Mouse (Mus musculus) embryonic facial prominence, embryonic 10.5 days (tissue): ENCODE results near the gene Gm11060. TPM values are rescaled to one million over a fixed set of nuclear protein-coding genes. Genes with fewer than 3 reads are reported as not detected.

Experiments
- DNase-seq: peaks from one replicate; pipeline ENCODE4 v3.0.0-alpha.2; 2017; ENCODE audit warnings: low spot score
- H3K27ac ChIP-seq: fragments of 300-500 bp; sonication (generic); replicated peaks from 2 replicates; pipeline ENCODE4 v1.5.1; 2016; ENCODE audit warnings: mild to moderate bottlenecking
- H3K27me3 ChIP-seq: fragments of 300-500 bp; sonication (generic); replicated peaks from 2 replicates; pipeline ENCODE4 v1.6.1; 2016; ENCODE audit warnings: low read depth, mild to moderate bottlenecking; ENCODE audit not compliant: poor library complexity, severe bottlenecking
- H3K36me3 ChIP-seq: fragments of 300-500 bp; sonication (generic); replicated peaks from 2 replicates; pipeline ENCODE4 v1.6.1; 2016; ENCODE audit warnings: mild to moderate bottlenecking, moderate library complexity
- H3K4me1 ChIP-seq: fragments of 300-500 bp; sonication (generic); 2 replicates; pipeline ENCODE4 v1.6.1; 2016
- H3K4me3 ChIP-seq: fragments of 300-500 bp; sonication (generic); 2 replicates; pipeline ENCODE4 v1.5.1; 2016; ENCODE audit warnings: mild to moderate bottlenecking, moderate library complexity
- H3K9me3 ChIP-seq: fragments of 300-500 bp; sonication (generic); 2 replicates; pipeline ENCODE4 v1.6.1; 2016; ENCODE audit warnings: mild to moderate bottlenecking
- WGBS: fragments of 180-500 bp; shearing (Covaris S2); methylation state at CpG from one replicate; pipeline ENCODE4 v1.1.7; 2016; 5-methylcytosine and 5-hydroxymethylcytosine counted together
- polyA plus RNA-seq: library from polyadenylated mRNA; unstranded; fragments of >200 nt; fragmentation: Nextera tagmentation; extraction: Ambion mirVana; gene quantifications from 2 replicates; pipeline ENCODE4 v1.2.1, GENCODE M21; 2016

Gm11060 gene
- polyA plus RNA-seq, 1 experiment from 2014 or later, result not detected

GRCm38 (mm10) chr2:105131811-105132100 lies 39.9 kb downstream of the Gm11060 start:
- no peak overlapping the region for H3K4me3 ChIP-seq
- no peaks in the 10 kb centered on the region for H3K9me3 ChIP-seq
- peak; percentile 30 for DNase-seq
- H3K27me3 ChIP-seq, result peaks cover 100% of the 10 kb centered on the region
- H3K36me3 ChIP-seq, result no peaks in the 10 kb centered on the region
- 4% methylated on average over 2 of the region's 2 CpGs for WGBS
- peaks cover 28% of the 10 kb centered on the region for H3K4me1 ChIP-seq
- H3K27ac ChIP-seq, result no peak overlapping the region

GRCm38 (mm10) chr2:105132300-105132699 lies 40.5 kb downstream of the Gm11060 start:
- H3K27me3 ChIP-seq, result peaks cover 100% of the 10 kb centered on the region
- no peak overlapping the region for H3K27ac ChIP-seq
- no peaks in the 10 kb centered on the region for H3K36me3 ChIP-seq
- WGBS, result under 1% methylated on average over 17 of the region's 17 CpGs
- peaks cover 22% of the 10 kb centered on the region for H3K4me1 ChIP-seq
- H3K9me3 ChIP-seq, result no peaks in the 10 kb centered on the region
- DNase-seq, result peak; percentile 51
- no peak overlapping the region for H3K4me3 ChIP-seq

GRCm38 (mm10) chr2:105132933-105133795 lies 41.3 kb downstream of the Gm11060 start:
- peaks cover 100% of the 10 kb centered on the region for H3K27me3 ChIP-seq
- H3K27ac ChIP-seq, result no peak overlapping the region
- WGBS, result under 1% methylated on average over 43 of the region's 43 CpGs
- H3K4me3 ChIP-seq, result no peak overlapping the region
- no peaks in the 10 kb centered on the region for H3K9me3 ChIP-seq
- H3K4me1 ChIP-seq, result peaks cover 19% of the 10 kb centered on the region
- peak; percentile 58 for DNase-seq
- no peaks in the 10 kb centered on the region for H3K36me3 ChIP-seq

- no peaks in the 10 kb centered on the region for H3K9me3 ChIP-seq
- DNase-seq, result peak; percentile 39
- peaks cover 100% of the 10 kb centered on the region for H3K27me3 ChIP-seq
- under 1% methylated on average over 19 of the region's 19 CpGs for WGBS
- H3K4me1 ChIP-seq, result peaks cover 19% of the 10 kb centered on the region
- H3K4me3 ChIP-seq, result no peak overlapping the region
- H3K36me3 ChIP-seq, result no peaks in the 10 kb centered on the region
- no peak overlapping the region for H3K27ac ChIP-seq
These were observed 42.5 kb downstream of the Gm11060 start for GRCm38 (mm10) chr2:105134296-105134695.

GRCm38 (mm10) chr2:105139471-105139870 lies 47.7 kb downstream of the Gm11060 start:
- Histone ChIP-seq H3K9me3 (no peaks in the 10 kb centered on the region), H3K27me3 (peaks cover 78% of the 10 kb centered on the region), H3K36me3 (no peaks in the 10 kb centered on the region), H3K27ac (no peak overlapping the region), H3K4me3 (no peak overlapping the region), H3K4me1 (peaks cover 5% of the 10 kb centered on the region)
- no peak for DNase-seq
- WGBS, result 79% methylated on average over 7 of the region's 7 CpGs

GRCm38 (mm10) chr2:105141371-105141770 lies 49.6 kb downstream of the Gm11060 start:
- no peak for DNase-seq
- H3K27me3 ChIP-seq, result peaks cover 59% of the 10 kb centered on the region
- H3K9me3 ChIP-seq, result no peaks in the 10 kb centered on the region
- H3K4me1 ChIP-seq, result peaks cover 4% of the 10 kb centered on the region; the same call in 1 of the 2 replicates
- H3K36me3 ChIP-seq, result no peaks in the 10 kb centered on the region
- no peak overlapping the region for H3K4me3 ChIP-seq
- H3K27ac ChIP-seq, result no peak overlapping the region
- WGBS, result 61% methylated on average over 7 of the region's 7 CpGs

Other genes with a start within 250 kb of the Gm11060 start
- 1.2 and 1.4 TPM in 2 replicates for gene Prrg4, start 242.1 kb upstream of the Gm11060 start, polyA plus RNA-seq
- gene Ccdc73, start 224.2 kb upstream of the Gm11060 start, polyA plus RNA-seq, result 3.3 and 6.3 TPM in 2 replicates
- gene Eif3m, start 74.9 kb upstream of the Gm11060 start, polyA plus RNA-seq, result 310 and 325 TPM in 2 replicates
- 0.25 and 0.44 TPM in 2 replicates for gene Wt1, start 34.5 kb downstream of the Gm11060 start, polyA plus RNA-seq
- 0.37 and 0.57 TPM in 2 replicates for gene Them7, start 132.3 kb downstream of the Gm11060 start, polyA plus RNA-seq